Comparison of ENCODE assay signal across 23 mouse cellular contexts in the genomic region with DNA sequence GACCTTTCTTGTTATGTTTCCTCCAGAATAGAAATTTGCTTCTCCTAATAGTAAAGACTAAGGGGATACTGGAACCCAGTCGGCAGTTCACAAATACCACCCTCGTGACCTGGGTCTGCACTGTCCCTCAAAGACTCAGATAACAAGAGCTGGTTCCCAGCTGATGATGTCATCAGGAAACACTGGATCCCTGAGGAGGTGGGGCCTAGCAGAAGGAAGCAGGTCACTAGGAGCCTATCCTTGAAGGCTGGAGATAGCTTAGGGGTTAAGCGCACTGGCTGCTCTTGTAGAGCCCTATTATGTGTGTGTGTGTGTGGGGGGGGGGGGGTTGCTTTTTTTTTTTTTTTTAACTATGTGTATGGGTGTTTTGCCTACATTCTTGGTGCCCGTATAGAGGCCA. TPM values are rescaled to one million over a fixed set of nuclear protein-coding genes. Genes with fewer than 3 reads are reported as not detected.
DNase-seq lines count a peak whose midpoint lies in the region; TF ChIP-seq lines count a peak whose summit lies in the region.
"Had no signal": no experiment of that assay in that cellular context is flagged by ENCODE, and none has a peak within 500 bp of the region (broad histone marks: within the 10 kb centered on the region; RNA-seq: fewer than 3 reads in every experiment).

No protein-coding gene starts in this region.

- intact Hi-C loops in left cerebral cortex, adult 2 months (cut with DNase I) = no loop called here
- intact Hi-C loops in left cerebral cortex, postnatal 4 days (cut with DNase I) = no loop called here

- H3K4me3 ChIP-seq in left cerebral cortex, adult 2 months = no peak overlapping the region
- H3K4me3 ChIP-seq: embryonic facial prominence, embryonic 13.5 days; erythroblast, embryonic 14.5 days; forebrain, embryonic 13.5 days; hindbrain, embryonic 12.5 days; limb, embryonic 10.5 days; midbrain, embryonic 10.5 days; myocyte; neural tube, embryonic 13.5 days had no signal

- DNase-seq in embryo, embryonic 11 days = peak; percentile 19
- no peak for DNase-seq in embryo, embryonic 10.5 days (ENCODE audit: low spot score)
- peak; percentile 32 for DNase-seq in 416B (ENCODE audit: low read depth)
- peak; percentile 65 for DNase-seq in R1 (ENCODE audit: low read depth, low spot score)
- peak; percentile 8 for DNase-seq in mesoderm, embryonic 11.5 days (ENCODE audit: low read depth, low spot score)
- DNase-seq in left cerebral cortex, adult 2 months (ENCODE audit: extremely low spot score in 1 of 2, low spot score in 2 of 2) = no peak
- no peak for DNase-seq in adrenal gland, adult 18-20 months (ENCODE audit: low spot score in 2 of 2)
- no peak for DNase-seq in left cerebral cortex, postnatal 4 days
- DNase-seq: cerebellum, adult 9-10 months; gastrocnemius, postnatal 10 days; heart, postnatal 10 days; kidney, adult 8-10 months; kidney, postnatal 10 days; right cerebral cortex, adult 18-20 months had no signal

- no peak overlapping the region for H3K27ac ChIP-seq in left cerebral cortex, adult 2 months
- H3K27ac ChIP-seq: embryonic facial prominence, embryonic 13.5 days; forebrain, embryonic 13.5 days; hindbrain, embryonic 12.5 days; limb, embryonic 10.5 days; macrophage; midbrain, embryonic 10.5 days; neural tube, embryonic 13.5 days had no signal

- no peak for TF ChIP-seq CTCF in left cerebral cortex, adult 2 months (IDR thresholded peaks at IDR 0.05)

RNA-seq across cellular contexts. Expression of a gene that starts 27.6 kb away (rescaled TPM):
- total RNA-seq in left cerebral cortex, adult 2 months (2021) = 10 to 100 TPM; 20.9 to 23.1 TPM
- total RNA-seq in adrenal gland, adult 18-20 months (2021) = 1 to 10 TPM; 5.7 to 7.6 TPM
- 10 to 100 TPM; 17.9 to 26.7 TPM for total RNA-seq in left cerebral cortex, postnatal 4 days (2021)

RNA-seq across cellular contexts. Expression of a gene that starts 27.8 kb away (rescaled TPM):
- total RNA-seq in left cerebral cortex, adult 2 months (2021) = 10 to 100 TPM; 13.2 to 13.6 TPM
- total RNA-seq in adrenal gland, adult 18-20 months (2021) = 10 to 100 TPM; 12.9 to 13.4 TPM
- 10 to 100 TPM in 1 of 2 experiments, 1 to 10 TPM in 1; 8.6 to 11.1 TPM for total RNA-seq in left cerebral cortex, postnatal 4 days (2021)

RNA-seq across cellular contexts. Expression of a gene that starts 50.6 kb away (rescaled TPM):
- 100 to 1,000 TPM; 317 to 336 TPM for total RNA-seq in left cerebral cortex, adult 2 months (2021)
- total RNA-seq in adrenal gland, adult 18-20 months (2021) = 10 to 100 TPM; 36.4 to 61.1 TPM
- 100 to 1,000 TPM; 146 to 151 TPM for total RNA-seq in left cerebral cortex, postnatal 4 days (2021)

Comparison
In these comparisons a context has a peak if more than half of its experiments do, and no peak if none do; other contexts are left out.
1. DNase-seq: peak in embryo, embryonic 11 days (single experiment), 416B (single experiment), R1 (single experiment) and mesoderm, embryonic 11.5 days (single experiment); none in embryo, embryonic 10.5 days (single experiment), left cerebral cortex, adult 2 months (0 of 2), adrenal gland, adult 18-20 months (0 of 2) and left cerebral cortex, postnatal 4 days (single experiment).